Mouse (Mus musculus) MEL (cell line): ENCODE results near the gene Radil. TPM values are rescaled to one million over a fixed set of nuclear protein-coding genes. Genes with fewer than 3 reads are reported as not detected.

Source experiments
- DNase-seq: peaks from one replicate; pipeline ENCODE4 v3.0.0; 2011; ENCODE audit warnings: low read depth, low spot score
- H3K27ac ChIP-seq: 2 replicates; pipeline ENCODE4 v1.5.1; 2012; ENCODE audit warnings: low read depth, mild to moderate bottlenecking, control low read depth, low read length, moderate library complexity; ENCODE audit not compliant: control insufficient read depth
- H3K27me3 ChIP-seq, 2 experiments: fragments of 150-350 bp in 1 of 2; sonication (generic) in 1 of 2; 2 replicates each; pipeline ENCODE4 v1.6.1; 2012; ENCODE audit warnings: low read length in 2 of 2, mild to moderate bottlenecking in 2 of 2, improper control_type of control experiment in 1 of 2, moderate library complexity in 1 of 2; ENCODE audit not compliant: insufficient read depth in 2 of 2, control insufficient read depth in 1 of 2
- H3K36me3 ChIP-seq, 2 experiments: 2 replicates each; pipeline ENCODE4 v1.6.1; 2012 to 2014; ENCODE audit warnings: low read length in 2 of 2, improper control_type of control experiment in 1 of 2, inconsistent platforms in 1 of 2, mild to moderate bottlenecking in 1 of 2; ENCODE audit not compliant: insufficient read depth in 2 of 2, control insufficient read depth in 1 of 2
- H3K4me1 ChIP-seq, 2 experiments: fragments of 150-350 bp in 1 of 2; sonication (generic) in 1 of 2; 2 replicates each; pipeline ENCODE4 v1.6.1; 2012; ENCODE audit warnings: low read length in 2 of 2, improper control_type of control experiment in 1 of 2, mild to moderate bottlenecking in 1 of 2; ENCODE audit not compliant: insufficient read depth in 2 of 2, control insufficient read depth in 1 of 2
- H3K4me3 ChIP-seq, 2 experiments: fragments of 150-350 bp in 1 of 2; sonication (generic) in 1 of 2; 2 replicates each; pipeline ENCODE4 v1.5.1; 2012; ENCODE audit warnings: low read depth in 2 of 2, low read length in 2 of 2, mild to moderate bottlenecking in 2 of 2, moderate library complexity in 2 of 2, control low read depth in 1 of 2, improper control_type of control experiment in 1 of 2; ENCODE audit not compliant: control insufficient read depth in 1 of 2, insufficient read depth in 1 of 2
- H3K79me2 ChIP-seq: 2 replicates; pipeline ENCODE4 v1.6.1; 2012; ENCODE audit warnings: mild to moderate bottlenecking, low read length, moderate library complexity; ENCODE audit not compliant: control insufficient read depth, poor library complexity, insufficient read depth
- H3K9ac ChIP-seq: 2 replicates; pipeline ENCODE4 v1.6.1; 2012; ENCODE audit warnings: low read depth, mild to moderate bottlenecking, control low read depth, low read length, moderate library complexity; ENCODE audit not compliant: control insufficient read depth, poor library complexity, severe bottlenecking
- H3K9me3 ChIP-seq: fragments of 150-350 bp; sonication (generic); replicated peaks from 2 replicates; pipeline ENCODE4 v1.6.1; 2012; ENCODE audit warnings: mild to moderate bottlenecking, low read length, improper control_type of control experiment, moderate library complexity; ENCODE audit not compliant: insufficient read depth
- CHD1 ChIP-seq: IDR thresholded peaks from 2 replicates; pipeline ENCODE4 v1.6.1; 2012; ENCODE audit warnings: low read depth, mild to moderate bottlenecking, inconsistent platforms, low read length, improper control_type of control experiment
- CHD2 ChIP-seq: IDR thresholded peaks from 2 replicates; pipeline ENCODE4 v1.6.1; 2011; ENCODE audit warnings: low read length, improper control_type of control experiment
- CTCF ChIP-seq, 3 experiments: IDR thresholded peaks in 2 of 3; conservative IDR thresholded peaks in 1 of 3; 2 replicates each; pipeline ENCODE4 v1.5.1; 2011 to 2012; ENCODE audit warnings: low read length in 3 of 3, low read depth in 2 of 3, mild to moderate bottlenecking in 2 of 3, improper control_type of control experiment in 1 of 3, inconsistent platforms in 1 of 3, mixed read lengths in 1 of 3, moderate library complexity in 1 of 3; ENCODE audit not compliant: control insufficient read depth in 1 of 3, insufficient read depth in 1 of 3, poor library complexity in 1 of 3, severe bottlenecking in 1 of 3
- EP300 ChIP-seq, 2 experiments: IDR thresholded peaks; 2 replicates each; pipeline ENCODE4 v1.6.1; 2011; ENCODE audit warnings: improper control_type of control experiment in 2 of 2, low read length in 2 of 2, low read depth in 1 of 2, mild to moderate bottlenecking in 1 of 2
- GABPA ChIP-seq: IDR thresholded peaks from 2 replicates; pipeline ENCODE4 v1.6.1; 2012; ENCODE audit warnings: low read depth, mild to moderate bottlenecking, inconsistent platforms, low read length, improper control_type of control experiment, moderate library complexity
- MAX ChIP-seq: IDR thresholded peaks from 2 replicates; pipeline ENCODE4 v1.6.1; 2011; ENCODE audit warnings: low read length, improper control_type of control experiment
- MEF2A ChIP-seq: IDR thresholded peaks from 2 replicates; pipeline ENCODE4 v1.6.1; 2014; ENCODE audit warnings: low read depth, mild to moderate bottlenecking, inconsistent platforms, low read length, improper control_type of control experiment; ENCODE audit not compliant: poor library complexity, insufficient replicate concordance, severe bottlenecking; ENCODE audit errors: extremely low read depth
- MYC ChIP-seq: IDR thresholded peaks from 2 replicates; pipeline ENCODE4 v1.6.1; 2011; ENCODE audit warnings: low read depth, mild to moderate bottlenecking, low read length, improper control_type of control experiment, moderate library complexity
- RAD21 ChIP-seq: IDR thresholded peaks from 2 replicates; pipeline ENCODE4 v1.6.1; 2011; ENCODE audit warnings: mild to moderate bottlenecking, low read depth, low read length, improper control_type of control experiment
- RCOR1 ChIP-seq: IDR thresholded peaks from 2 replicates; pipeline ENCODE4 v1.6.1; 2012; ENCODE audit warnings: low read depth, mild to moderate bottlenecking, inconsistent platforms, low read length, improper control_type of control experiment
- SIN3A ChIP-seq: IDR thresholded peaks from 2 replicates; pipeline ENCODE4 v1.6.1; 2012; ENCODE audit warnings: low read length, improper control_type of control experiment, inconsistent platforms
- SMC3 ChIP-seq: IDR thresholded peaks from 2 replicates; pipeline ENCODE4 v1.6.1; 2011; ENCODE audit warnings: low read depth, low read length, improper control_type of control experiment
- TCF12 ChIP-seq: IDR thresholded peaks from 2 replicates; pipeline ENCODE4 v1.6.1; 2014; ENCODE audit warnings: low read depth, mild to moderate bottlenecking, inconsistent platforms, low read length, improper control_type of control experiment, moderate library complexity
- ZC3H11A ChIP-seq: IDR thresholded peaks from 2 replicates; pipeline ENCODE4 v1.6.1; 2012; ENCODE audit warnings: low read depth, mild to moderate bottlenecking, inconsistent platforms, low read length, improper control_type of control experiment
- ZKSCAN1 ChIP-seq: IDR thresholded peaks from 2 replicates; pipeline ENCODE4 v1.6.1; 2012; ENCODE audit warnings: low read depth, mild to moderate bottlenecking, inconsistent platforms, low read length, improper control_type of control experiment, moderate library complexity
- polyA plus RNA-seq, 2 experiments: library from polyadenylated mRNA; stranded (reverse) in 1 of 2; unstranded in 1 of 2; fragments of >175 nt in 1 of 2; fragments of >200 nt in 1 of 2; gene quantifications; 2 replicates each; pipeline versions ENCODE4 v1.2.1 to v1.2.4; 2012; ENCODE audit warnings: low replicate concordance in 2 of 2, low read depth in 1 of 2; ENCODE audit not compliant: insufficient read length in 2 of 2, insufficient read depth in 1 of 2, missing spikeins in 1 of 2
- total RNA-seq: library from RNA; depleted of rRNA; stranded (reverse); fragments of 300-350 nt; gene quantifications from 2 replicates; pipeline ENCODE4 v1.2.3, GENCODE M21; 2012

Gene Radil
- total and polyA plus RNA-seq, 3 experiments, result 0.07 to 0.27 TPM; not detected in 1

- Histone ChIP-seq H3K27ac (no peak overlapping the region), H3K27me3 (no peaks in the 10 kb centered on the region), H3K9me3 (no peaks in the 10 kb centered on the region), H3K79me2 (peaks cover 3% of the 10 kb centered on the region), H3K9ac (no peak overlapping the region), H3K36me3 (peaks cover 0 to 4% of the 10 kb centered on the region in 2 experiments), H3K4me3 (no peak overlapping the region), H3K4me1 (peaks cover 0 to 5% of the 10 kb centered on the region in 2 experiments; a peak in 3 of 4 replicates)
- TF ChIP-seq SIN3A, result peak; percentile 60
- TF ChIP-seq SMC3, result peak; percentile 75
- peak; percentile 90 to 91 (median 91) for TF ChIP-seq CTCF (IDR thresholded peaks at IDR 0.05 in 2 of 3, conservative IDR thresholded peaks at IDR 0.05 in 1 of 3; ENCODE audit: control insufficient read depth in 1 of 3, insufficient read depth in 1 of 3, low read depth in 2 of 3, low read length in 3 of 3, poor library complexity in 1 of 3, severe bottlenecking in 1 of 3)
- TF ChIP-seq ZC3H11A, result peak; percentile 63
- TF ChIP-seq TCF12, result peak; percentile 14; the same call in 1 of the 2 replicates
- TF ChIP-seq GABPA, result no peak
- TF ChIP-seq RAD21, result peak; percentile 93
- TF ChIP-seq ZKSCAN1, result no peak
- TF ChIP-seq MAX, result peak; percentile 73; the same call in 1 of the 2 replicates
- peak; percentile 83 for TF ChIP-seq MYC
- peak; percentile 91 for DNase-seq
Measured at GRCm38 (mm10) chr5:142448076-142448475, 102.8 kb downstream of the Radil start.

GRCm38 (mm10) chr5:142445709-142446108 lies 105.2 kb downstream of the Radil start:
- Histone ChIP-seq H3K9me3 (no peaks in the 10 kb centered on the region), H3K9ac (no peak overlapping the region), H3K36me3 (peaks cover 0 to 4% of the 10 kb centered on the region in 2 experiments; a peak in 3 of 4 replicates), H3K4me1 (peaks cover 0 to 11% of the 10 kb centered on the region in 2 experiments; a peak in 3 of 4 replicates), H3K27me3 (no peaks in the 10 kb centered on the region), H3K79me2 (peaks cover 9% of the 10 kb centered on the region), H3K27ac (no peak overlapping the region)
- no peak for DNase-seq
- TF ChIP-seq RCOR1 (no peak), MEF2A (no peak), EP300 (IDR thresholded peaks at IDR 0.05; ENCODE audit: low read depth in 1 of 2, low read length in 2 of 2) (no peak), CHD1 (no peak), CHD2 (no peak)
- TF ChIP-seq, all 39 proteins: peak for 0
- H3K4me3 ChIP-seq, result no peak overlapping the region
